Mouse (Mus musculus) kidney, adult 11 months (tissue): ENCODE results near the gene Sun2.

Experiments
- DNase-seq: peaks from one replicate; pipeline ENCODE4 v3.0.0; 2022

The Sun2 gene

GRCm38 (mm10) chr15:79684616-79685015 is 57.7 kb downstream of the Sun2 start:
- no peak for DNase-seq

GRCm38 (mm10) chr15:79683707-79684465 is 58.5 kb downstream of the Sun2 start:
- DNase-seq = no peak

DNA sequence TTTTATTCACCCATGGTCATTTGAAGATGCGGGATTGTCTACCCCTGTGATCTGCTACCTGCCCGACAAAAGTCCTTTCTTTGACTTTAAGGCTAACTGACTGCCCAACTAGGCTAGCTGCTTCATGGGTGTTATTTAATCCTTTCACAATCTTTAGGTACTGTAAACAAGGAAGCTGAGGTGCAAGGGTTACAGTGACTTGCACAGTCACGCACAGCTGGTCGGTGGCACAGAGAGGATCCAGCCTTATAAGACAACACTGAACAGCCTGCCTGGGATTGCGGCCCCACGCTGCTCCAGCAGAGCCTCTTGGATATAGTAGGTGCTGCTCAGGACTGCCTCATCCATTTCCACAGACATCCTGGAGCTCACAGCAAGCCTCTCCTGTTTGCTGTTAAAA is 59.2 kb downstream of the Sun2 start:
- DNase-seq = peak; percentile 43

DNA sequence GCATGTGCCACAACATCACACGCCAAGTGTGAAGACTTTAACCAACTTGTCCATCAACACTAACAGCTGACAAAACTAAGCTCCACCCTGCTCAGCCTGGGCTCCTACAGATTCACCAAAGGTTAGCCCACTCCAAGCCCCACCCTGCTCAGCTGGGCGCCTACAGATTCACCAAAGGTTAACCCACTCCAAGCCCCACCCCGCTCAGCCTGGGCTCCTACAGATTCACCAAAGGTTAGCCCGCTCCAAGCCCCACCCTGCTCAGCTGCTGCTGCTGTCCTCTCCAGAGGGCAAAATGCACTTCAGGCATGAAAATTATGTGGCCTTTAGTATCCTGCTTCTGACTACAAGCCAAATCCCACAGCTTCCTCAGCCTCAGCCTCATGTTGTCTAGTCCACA is 60.4 kb downstream of the Sun2 start:
- DNase-seq = no peak

GRCm38 (mm10) chr15:79677936-79678335 is 64.4 kb downstream of the Sun2 start:
- no peak for DNase-seq
